Mouse (Mus musculus) gastrocnemius, postnatal 36 days (tissue): ENCODE results near the gene Mtpn. TPM values are rescaled to one million over a fixed set of nuclear protein-coding genes. Genes with fewer than 3 reads are reported as not detected.

Source experiments
- DNase-seq, 2 experiments: peaks; one replicate each; pipeline ENCODE4 v3.0.0; 2022
- intact Hi-C: fragments of 180-260 bp; cut with DNase I; formaldehyde crosslinking; loops from one replicate; pipeline ENCODE4 v1.15.1; 2025
- long read RNA-seq, 2 experiments: library from polyadenylated mRNA; stranded (forward); transcript quantifications; one replicate each; pipeline ENCODE4 v2.0.0; 2021
- total RNA-seq, 2 experiments: library from RNA; stranded (reverse); gene quantifications; 2 replicates each; pipeline ENCODE4 v1.2.3; 2021

Mtpn gene
- 10 to 100 TPM; 19.3 to 25.7 TPM for total RNA-seq
- long read RNA-seq, experiment 1, transcript Mtpn-201 (4 exons, 3,960 nt) = major isoform, 10 of 16 reads
- long read RNA-seq, experiment 1, partial matches to known transcripts = 0 of 16 reads
- long read RNA-seq, experiment 1, other reads (novel, unspliced or antisense) = 6 of 16 reads
- long read RNA-seq, experiment 2, transcript Mtpn-201 (4 exons, 3,960 nt) = major isoform, 7 of 11 reads
- long read RNA-seq, experiment 2, partial matches to known transcripts = 0 of 11 reads
- long read RNA-seq, experiment 2, other reads (novel, unspliced or antisense) = 4 of 11 reads

GRCm38 (mm10) chr6:35539304-35540009, at the start of gene Mtpn:
TSS of gene Mtpn (minus strand) at chr6:35539888.
- intact Hi-C loops = no loop called here
- DNase-seq = peak; percentile 97 to 99

- intact Hi-C loops = loop anchor here (10.0 kb wide), 2 partner anchors 184 to 314 kb away; no protein-coding TSS in a partner anchor
- no peak for DNase-seq
Measured at GRCm38 (mm10) chr6:35568731-35569130, 29.0 kb upstream of the Mtpn start.

- DNase-seq = no peak
- intact Hi-C loops = loop anchor here (10.0 kb wide), 2 partner anchors 183 to 313 kb away; no protein-coding TSS in a partner anchor
Measured at GRCm38 (mm10) chr6:35567755-35568154, 28.1 kb upstream of the Mtpn start.

GRCm38 (mm10) chr6:35559950-35560349, 20.3 kb upstream of the Mtpn start:
- intact Hi-C loops = loop anchor here (10.0 kb wide), 2 partner anchors 175 to 305 kb away; no protein-coding TSS in a partner anchor
- no peak for DNase-seq

- no peak for DNase-seq
- intact Hi-C loops = no loop called here
Measured at GRCm38 (mm10) chr6:35544352-35544751, 4.7 kb upstream of the Mtpn start.

GRCm38 (mm10) chr6:35542656-35543400, 3.1 kb upstream of the Mtpn start:
- intact Hi-C loops = no loop called here
- DNase-seq = no peak

GRCm38 (mm10) chr6:35540377-35540776, 689 bp upstream of the Mtpn start:
- no peak for DNase-seq
- intact Hi-C loops = no loop called here

- DNase-seq = no peak
- intact Hi-C loops = no loop called here
Measured at GRCm38 (mm10) chr6:35538757-35539303, 858 bp downstream of the Mtpn start.

- DNase-seq = no peak
- intact Hi-C loops = no loop called here
Measured at GRCm38 (mm10) chr6:35536021-35536420, 3.7 kb downstream of the Mtpn start.

- intact Hi-C loops = no loop called here
- no peak for DNase-seq
Measured at GRCm38 (mm10) chr6:35513362-35513761, 26.3 kb downstream of the Mtpn start.

- no peak for DNase-seq
- intact Hi-C loops = no loop called here
Measured at GRCm38 (mm10) chr6:35504781-35505180, 34.9 kb downstream of the Mtpn start.

- no peak for DNase-seq
- intact Hi-C loops = no loop called here
Measured at GRCm38 (mm10) chr6:35502904-35503303, 36.8 kb downstream of the Mtpn start.

- intact Hi-C loops = no loop called here
Measured at GRCm38 (mm10) chr6:35499978-35500667, 39.6 kb downstream of the Mtpn start.

GRCm38 (mm10) chr6:35497406-35497805, 42.3 kb downstream of the Mtpn start:
- intact Hi-C loops = no loop called here
- no peak for DNase-seq

More at GRCm38 (mm10) chr6:35499978-35500667, 39.6 kb downstream of the Mtpn start:
- no peak for DNase-seq

GRCm38 (mm10) chr6:35493851-35494250, 45.8 kb downstream of the Mtpn start:
- DNase-seq = no peak
- intact Hi-C loops = no loop called here

GRCm38 (mm10) chr6:35479651-35480335, 59.9 kb downstream of the Mtpn start:
- no peak for DNase-seq
- intact Hi-C loops = no loop called here

- DNase-seq = no peak
- intact Hi-C loops = no loop called here
Measured at GRCm38 (mm10) chr6:35476830-35477229, 62.9 kb downstream of the Mtpn start.

GRCm38 (mm10) chr6:35463450-35464395, 76.0 kb downstream of the Mtpn start:
- intact Hi-C loops = no loop called here
- no peak for DNase-seq
